In genomic region chr2:103082853-103083252, GRCm38 (mm10) we compare ENCODE assay signal across 1 mouse cellular context.
TF ChIP-seq lines count a peak whose summit lies in the region.

No protein-coding gene starts in this region.

TF ChIP-seq in CH12.LX, 34 proteins besides CTCF, POLR2A, EP300 and RAD21:
- no peak for TF ChIP-seq ZNF384 (IDR thresholded peaks at IDR 0.05; ENCODE audit: low read depth, low read length)
- TF ChIP-seq ETS1 (conservative IDR thresholded peaks at IDR 0.05; ENCODE audit: low read depth, low read length), result 0 out of 2 replicates have a peak, but pooled peaks have one; percentile 8
- TF ChIP-seq GABPA (IDR thresholded peaks at IDR 0.05; ENCODE audit: insufficient replicate concordance, low read depth, low read length), result no peak
- TF ChIP-seq MAZ (IDR thresholded peaks at IDR 0.05; ENCODE audit: low read depth, low read length), result no peak
- TF ChIP-seq IRF4 (IDR thresholded peaks at IDR 0.05; ENCODE audit: low read depth, low read length), result no peak
- no peak for TF ChIP-seq TCF12 (IDR thresholded peaks at IDR 0.05; ENCODE audit: low read depth, low read length)
